Mouse (Mus musculus): ENCODE data around the gene Ttc16.

Gene Ttc16

GRCm38 (mm10) chr2:32781710-32782109 is 6.3 kb upstream of the Ttc16 start:
- DNase-seq (ENCODE audit: extremely low read depth, low read depth) = no peak

- no peak for DNase-seq (ENCODE audit: extremely low read depth, low read depth)
These were observed 4.3 kb upstream of the Ttc16 start for GRCm38 (mm10) chr2:32779714-32780113.

DNA sequence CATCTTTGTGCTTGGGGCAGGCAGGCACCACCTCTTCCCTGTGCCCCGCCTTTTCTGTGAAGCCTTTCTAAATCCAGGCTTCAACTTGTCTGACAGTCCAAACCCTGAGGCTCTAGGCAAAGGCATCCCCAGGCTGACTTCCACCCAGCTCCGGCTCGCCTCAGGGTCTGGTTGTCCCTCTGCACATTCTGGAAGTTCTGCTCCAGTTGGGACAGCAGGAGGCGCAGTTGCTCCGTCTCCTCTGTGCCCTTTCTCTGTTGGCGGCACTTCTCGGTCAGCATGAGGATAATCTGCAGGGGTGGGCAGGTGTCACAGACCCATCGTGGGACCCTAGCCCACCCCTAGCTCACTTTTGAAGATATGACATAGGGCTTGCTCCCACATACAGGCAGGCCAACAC is 3.7 kb upstream of the Ttc16 start:
- no peak for DNase-seq (ENCODE audit: extremely low read depth, low read depth)

GRCm38 (mm10) chr2:32778081-32778480 is 2.6 kb upstream of the Ttc16 start:
- no peak for DNase-seq (ENCODE audit: extremely low read depth, low read depth)

DNA sequence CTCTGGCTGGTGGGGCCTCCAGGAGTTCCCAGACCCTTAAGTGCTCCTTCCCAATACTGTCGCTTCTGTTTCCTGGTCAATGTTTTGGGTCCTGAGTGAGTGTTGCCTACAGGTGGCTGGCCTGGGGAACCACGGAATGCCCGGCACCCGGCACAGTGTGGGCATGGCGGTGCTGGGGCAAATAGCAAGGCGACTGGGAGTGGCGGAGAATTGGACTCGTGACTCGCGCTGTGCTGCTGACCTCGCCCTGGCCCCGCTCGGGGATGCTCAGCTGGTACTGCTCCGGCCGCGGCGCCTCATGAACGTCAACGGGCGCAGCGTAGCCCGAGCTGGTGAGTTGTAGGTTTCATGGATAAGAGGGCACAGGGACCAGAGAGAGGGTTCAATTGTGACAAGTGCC is 759 bp upstream of the Ttc16 start:
- no peak for DNase-seq (ENCODE audit: extremely low read depth, low read depth)

- no peak for DNase-seq (ENCODE audit: extremely low read depth, low read depth)
These were observed 2.7 kb downstream of the Ttc16 start for GRCm38 (mm10) chr2:32772626-32773279.

GRCm38 (mm10) chr2:32771886-32772285 is 3.5 kb downstream of the Ttc16 start:
- no peak for DNase-seq (ENCODE audit: extremely low read depth, low read depth)

DNA sequence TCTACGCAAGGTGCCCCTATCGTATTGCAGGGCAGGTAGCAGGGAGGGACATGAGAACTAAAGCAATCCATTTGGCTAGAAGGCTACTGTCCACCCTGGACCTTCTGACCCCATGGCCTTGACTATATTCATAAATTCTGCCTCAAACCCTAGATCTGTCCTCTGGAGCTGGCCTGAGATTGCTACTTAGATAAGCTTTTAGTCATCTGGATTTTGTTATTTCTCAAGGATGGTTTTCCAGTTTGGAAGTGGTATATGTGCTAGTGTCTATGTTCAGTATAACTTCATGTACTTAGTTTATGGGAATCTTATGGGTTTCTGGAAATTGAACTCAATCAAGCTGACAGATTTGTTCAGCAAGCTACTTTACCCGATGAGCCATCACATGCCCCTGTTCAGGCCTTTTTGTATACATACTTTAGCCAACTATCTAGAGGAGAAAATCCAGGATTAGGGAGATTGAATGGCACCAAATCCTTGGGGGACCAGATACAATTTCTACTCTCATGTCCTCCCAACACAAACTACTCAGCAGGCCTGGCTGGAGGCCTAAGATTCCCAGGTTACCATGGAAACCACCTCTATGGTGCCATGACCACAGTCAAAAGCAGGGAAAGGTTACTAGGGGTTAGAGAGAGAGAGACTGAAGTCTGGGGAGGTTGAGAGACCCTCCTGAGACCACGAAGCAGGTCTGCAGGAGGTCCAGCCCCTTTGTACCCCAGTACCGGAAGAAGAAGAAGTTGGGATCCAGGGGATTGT is 5.9 kb downstream of the Ttc16 start:
- no peak for DNase-seq (ENCODE audit: extremely low read depth, low read depth)

DNA sequence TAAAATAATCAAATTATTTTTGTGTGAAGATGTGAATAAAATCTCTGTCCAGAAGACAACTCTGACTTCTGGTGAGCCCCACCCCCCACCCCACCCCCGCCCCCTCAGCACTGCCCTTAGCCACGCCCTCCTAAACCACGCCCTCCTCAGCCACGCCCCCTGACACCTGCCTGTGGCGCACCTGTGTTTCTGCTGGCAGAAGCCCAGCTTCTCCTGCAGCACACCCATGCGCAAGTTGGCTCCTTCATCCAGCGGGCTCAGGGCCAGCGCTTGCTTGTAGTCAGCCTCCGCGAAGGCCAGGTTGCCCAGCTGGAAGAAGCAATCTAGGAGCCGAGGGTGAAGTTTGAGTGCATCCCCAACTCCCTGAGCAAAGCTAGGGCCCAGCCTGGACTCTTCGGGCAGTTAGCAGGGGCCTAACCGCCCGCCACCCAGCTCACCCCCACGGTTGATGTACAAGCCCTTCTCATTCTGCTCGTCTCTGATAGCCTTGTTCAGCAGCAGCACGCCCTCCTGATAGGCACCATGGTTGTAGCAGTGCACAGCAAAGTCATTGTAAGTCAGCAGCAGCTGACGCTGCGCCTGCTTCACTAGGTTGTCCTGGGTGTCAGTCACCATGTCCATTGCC is 6.7 kb downstream of the Ttc16 start:
- DNase-seq (ENCODE audit: extremely low read depth, low read depth) = no peak

DNA sequence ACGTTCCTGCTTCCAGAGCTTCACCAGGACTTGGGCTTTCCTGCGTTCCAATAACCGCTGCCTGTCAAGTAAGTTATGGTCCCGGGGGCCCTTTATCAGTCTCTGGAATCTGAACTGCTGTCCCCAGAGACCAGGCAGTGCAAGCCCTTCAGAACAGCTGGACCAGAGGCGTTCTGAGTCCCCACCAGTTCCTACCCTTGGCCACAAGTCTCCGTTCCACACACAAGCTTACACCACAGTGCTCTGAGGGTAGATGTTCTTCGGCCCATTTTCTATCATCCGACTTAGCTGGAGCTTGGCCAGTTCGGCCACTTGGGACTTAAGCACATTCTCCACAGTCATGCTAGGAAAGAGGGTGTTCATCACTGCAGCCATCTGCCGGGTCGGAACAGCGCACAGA is 8.2 kb downstream of the Ttc16 start:
- DNase-seq (ENCODE audit: extremely low read depth, low read depth) = no peak

DNA sequence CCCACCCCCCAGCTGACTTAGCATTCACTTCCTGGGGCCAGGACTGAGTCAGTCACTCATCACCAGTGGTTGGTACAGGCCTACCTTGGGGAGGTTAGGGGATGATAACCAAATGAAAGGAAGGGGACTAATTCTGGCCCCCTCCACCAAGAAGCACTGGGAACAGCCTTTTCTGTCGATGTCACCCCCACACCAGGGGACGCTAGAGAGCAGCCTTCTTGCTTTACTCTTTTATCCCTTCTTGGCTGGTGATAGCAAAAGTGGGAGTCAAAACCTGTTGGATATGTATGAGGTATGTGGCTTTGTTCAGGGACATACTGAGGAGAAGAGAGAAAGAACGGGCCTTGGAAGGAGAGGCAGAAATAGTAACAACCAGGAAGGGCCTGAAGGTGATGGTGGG is 12.1 kb downstream of the Ttc16 start:
- no peak for DNase-seq (ENCODE audit: extremely low read depth, low read depth)

DNA sequence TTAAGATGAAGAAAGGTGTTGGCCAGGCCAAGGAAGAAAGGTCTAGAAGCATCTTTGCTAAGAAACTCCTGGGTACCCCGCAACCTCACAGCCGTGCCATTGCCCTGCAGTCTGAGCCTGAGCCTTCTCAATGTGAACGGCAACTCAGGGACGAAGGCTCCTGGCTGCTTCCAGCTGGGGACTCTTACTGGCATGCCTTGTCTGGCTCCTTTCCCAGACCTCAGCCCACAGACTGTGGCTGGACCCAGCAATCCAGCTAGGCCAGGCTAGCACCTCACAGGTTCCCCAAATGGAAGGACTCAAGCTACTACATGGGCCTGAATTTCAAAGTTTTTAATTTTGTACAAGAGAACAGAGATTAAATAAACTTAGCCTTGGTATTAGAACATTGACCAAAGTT is 13.6 kb downstream of the Ttc16 start:
- DNase-seq (ENCODE audit: extremely low read depth, low read depth) = no peak

GRCm38 (mm10) chr2:32761361-32761760 is 14.1 kb downstream of the Ttc16 start:
- DNase-seq (ENCODE audit: extremely low read depth, low read depth) = no peak

DNA sequence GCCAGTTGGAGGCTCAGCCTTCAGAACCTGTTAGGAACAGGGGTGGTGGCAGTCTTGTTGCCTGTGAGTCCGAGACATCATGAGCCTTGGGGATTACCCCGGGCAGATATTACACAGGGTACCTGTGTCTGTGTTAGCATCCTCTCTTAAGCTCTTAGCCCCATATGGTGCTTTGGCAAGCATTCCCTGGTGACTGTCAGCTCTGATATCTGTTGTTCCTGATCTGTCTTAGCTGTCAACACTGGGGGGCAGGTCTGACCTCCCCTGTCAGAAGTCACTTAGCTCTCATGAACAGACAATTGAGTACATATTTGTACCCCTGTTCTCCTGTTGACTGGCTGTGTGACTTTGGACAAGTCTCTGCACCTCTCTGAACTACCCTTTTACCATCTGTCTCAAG is 16.4 kb downstream of the Ttc16 start:
- no peak for DNase-seq (ENCODE audit: extremely low read depth, low read depth)

GRCm38 (mm10) chr2:32758503-32758902 is 16.9 kb downstream of the Ttc16 start:
- DNase-seq (ENCODE audit: extremely low read depth, low read depth) = no peak

DNA sequence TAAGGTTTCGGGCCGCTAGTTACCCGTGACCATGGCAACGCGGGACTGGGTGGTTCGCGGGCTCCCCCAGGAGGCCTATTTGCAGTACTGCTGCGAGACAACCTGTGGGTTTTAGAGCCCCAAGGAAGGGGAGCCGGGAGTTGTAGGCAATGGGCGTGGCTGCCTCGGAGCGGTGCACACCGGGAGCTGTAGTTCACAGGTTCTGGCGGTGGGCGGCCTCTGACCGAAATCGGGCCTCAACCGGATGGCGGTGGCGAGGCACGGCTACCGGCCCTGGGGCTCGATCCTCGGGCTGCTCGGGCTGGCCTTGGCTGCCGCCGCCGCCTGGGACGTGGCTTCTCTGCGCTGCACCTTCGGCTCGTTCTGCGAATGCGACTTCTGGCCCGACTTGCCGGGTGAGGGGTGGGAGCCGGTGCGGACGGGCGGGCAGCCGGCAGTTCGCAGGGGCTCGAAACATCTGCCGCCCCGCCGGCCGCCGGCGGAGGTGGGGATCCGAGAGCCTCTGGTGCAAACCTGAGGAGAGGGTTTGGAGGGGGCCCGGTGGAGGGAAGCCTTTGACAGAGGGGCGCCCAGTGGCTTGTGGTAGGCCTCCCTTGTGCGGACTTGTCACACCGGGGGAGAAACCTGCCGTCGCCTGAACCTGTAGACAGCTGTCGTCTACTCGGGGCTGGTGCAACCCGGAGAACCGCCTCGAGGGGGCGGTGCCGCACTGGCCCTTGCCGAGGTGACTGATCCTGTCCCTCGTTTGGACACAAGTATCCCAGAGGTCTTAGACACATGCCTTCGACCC is 18.2 kb downstream of the Ttc16 start, which contains the start of gene Tor2a:
Gene Tor2a (plus strand): TSS at position 179 of the 790 bp plus-strand sequence.
- DNase-seq (ENCODE audit: extremely low read depth, low read depth) = peak; percentile 86

GRCm38 (mm10) chr2:32756674-32757055 is 18.8 kb downstream of the Ttc16 start:
- no peak for DNase-seq (ENCODE audit: extremely low read depth, low read depth)

GRCm38 (mm10) chr2:32752181-32752580 is 23.3 kb downstream of the Ttc16 start:
- DNase-seq (ENCODE audit: extremely low read depth, low read depth) = no peak

GRCm38 (mm10) chr2:32751665-32752033 is 23.8 kb downstream of the Ttc16 start:
- no peak for DNase-seq (ENCODE audit: extremely low read depth, low read depth)

DNA sequence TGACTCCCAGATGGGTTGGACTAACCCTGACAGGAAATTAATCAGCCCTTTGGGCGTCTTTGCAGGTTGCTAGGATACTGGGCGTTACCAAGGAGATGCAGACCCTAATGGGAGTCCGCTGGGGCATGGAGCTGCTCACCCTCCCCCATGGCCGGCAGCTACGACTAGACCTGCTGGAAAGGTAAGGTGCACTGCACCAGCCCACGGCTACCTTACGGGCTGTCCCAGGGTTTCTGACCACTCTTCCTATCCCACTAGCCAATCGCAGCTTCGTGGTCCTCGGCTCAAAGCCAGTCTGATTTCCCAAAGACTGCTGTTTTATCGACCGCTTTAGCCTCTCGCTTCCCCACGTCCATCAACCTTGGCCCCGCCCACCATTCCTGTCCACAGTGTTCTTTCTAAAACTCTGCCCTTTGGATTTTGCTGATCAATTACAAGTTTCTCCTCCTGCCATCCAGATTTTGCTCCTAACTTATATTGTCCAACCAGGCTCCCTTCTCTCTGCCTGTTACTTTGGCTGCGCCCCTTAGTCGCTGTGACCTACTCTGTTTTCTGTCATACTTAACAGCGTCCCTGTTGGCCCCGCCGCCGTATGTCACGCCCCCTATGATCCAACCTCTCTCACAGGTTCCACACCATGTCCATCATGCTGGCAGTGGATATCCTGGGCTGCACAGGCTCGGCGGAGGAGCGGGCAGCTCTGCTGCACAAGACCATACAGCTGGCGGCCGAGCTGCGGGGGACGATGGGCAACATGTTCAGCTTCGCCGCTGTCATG is 24.4 kb downstream of the Ttc16 start:
- DNase-seq (ENCODE audit: extremely low read depth, low read depth) = no peak

DNA sequence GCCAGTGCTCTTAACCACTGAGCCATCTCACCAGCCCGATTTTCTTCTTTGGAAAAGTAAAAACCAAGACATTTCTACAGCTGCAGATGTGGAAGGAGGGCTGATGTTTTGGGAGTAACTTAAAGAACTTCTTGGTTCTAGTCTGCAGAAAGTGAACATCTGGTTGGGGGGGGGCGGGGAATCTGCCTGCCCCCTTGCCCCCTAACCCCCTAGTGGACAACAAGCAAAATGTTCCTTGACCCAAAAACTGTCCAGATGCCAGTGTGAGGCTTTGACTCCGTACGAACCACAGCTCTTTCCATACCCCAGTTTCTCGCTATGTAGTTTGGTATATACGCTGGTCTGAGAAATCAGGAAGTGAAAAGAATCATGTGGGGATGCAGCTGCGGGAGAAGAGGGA is 25.2 kb downstream of the Ttc16 start:
- no peak for DNase-seq (ENCODE audit: extremely low read depth, low read depth)
